Mouse (Mus musculus) G1E (cell line): ENCODE data around the gene Six2.

ENCODE experiments used
- CTCF ChIP-seq: IDR thresholded peaks from 2 replicates; pipeline ENCODE4 v1.5.1; 2012; ENCODE audit warnings: low read depth, low read length, inconsistent platforms, mixed read lengths
- GATA1 ChIP-seq: IDR thresholded peaks from 2 replicates; pipeline ENCODE4 v1.6.1; 2012; ENCODE audit warnings: borderline replicate concordance, low read length, inconsistent platforms, mixed read lengths
- POLR2AphosphoS5 ChIP-seq: IDR thresholded peaks from 2 replicates; pipeline ENCODE4 v1.6.1; 2012; ENCODE audit warnings: low read depth, low read length, inconsistent platforms; ENCODE audit not compliant: insufficient replicate concordance
- TAL1 ChIP-seq: conservative IDR thresholded peaks from 2 replicates; pipeline ENCODE4 v1.6.1; 2012; ENCODE audit warnings: low read depth, low read length, inconsistent platforms, mixed read lengths

GRCm38 (mm10) chr17:85692594-85692993 lies 4.5 kb upstream of the Six2 start:
- TF ChIP-seq CTCF (no peak), TAL1 (no peak), GATA1 (no peak), POLR2AphosphoS5 (no peak)
